Mouse (Mus musculus): ENCODE data around the gene Zc3h4.

Gene Zc3h4

GRCm38 (mm10) chr7:16426129-16426729 lies 25.5 kb downstream of the Zc3h4 start:
- no peak for DNase-seq (ENCODE audit: extremely low read depth, low read depth)

GRCm38 (mm10) chr7:16433352-16433971 lies 32.8 kb downstream of the Zc3h4 start:
- DNase-seq (ENCODE audit: extremely low read depth, low read depth): no peak

GRCm38 (mm10) chr7:16435088-16435487 lies 34.4 kb downstream of the Zc3h4 start:
- DNase-seq (ENCODE audit: extremely low read depth, low read depth): no peak

GRCm38 (mm10) chr7:16441241-16441640 lies 40.5 kb downstream of the Zc3h4 start:
- DNase-seq (ENCODE audit: extremely low read depth, low read depth): no peak

GRCm38 (mm10) chr7:16451656-16452055 lies 50.9 kb downstream of the Zc3h4 start:
- DNase-seq (ENCODE audit: extremely low read depth, low read depth): no peak

- DNase-seq (ENCODE audit: extremely low read depth, low read depth): peak; percentile 99
Observed at GRCm38 (mm10) chr7:16452587-16453073, 51.9 kb downstream of the Zc3h4 start, which contains the start of gene Tmem160. Gene Tmem160 (plus strand): TSS chr7:16452779.

GRCm38 (mm10) chr7:16453118-16453711 lies 52.5 kb downstream of the Zc3h4 start:
- peak; percentile 80 for DNase-seq (ENCODE audit: extremely low read depth, low read depth)

- no peak for DNase-seq (ENCODE audit: extremely low read depth, low read depth)
Observed at GRCm38 (mm10) chr7:16455016-16455415, 54.3 kb downstream of the Zc3h4 start.

GRCm38 (mm10) chr7:16456289-16456688 lies 55.6 kb downstream of the Zc3h4 start:
- no peak for DNase-seq (ENCODE audit: extremely low read depth, low read depth)

GRCm38 (mm10) chr7:16460566-16460965 lies 59.9 kb downstream of the Zc3h4 start:
- no peak for DNase-seq (ENCODE audit: extremely low read depth, low read depth)

- DNase-seq (ENCODE audit: extremely low read depth, low read depth): no peak
Observed at GRCm38 (mm10) chr7:16461151-16461550, 60.4 kb downstream of the Zc3h4 start.

GRCm38 (mm10) chr7:16461705-16462104 lies 61.0 kb downstream of the Zc3h4 start:
- DNase-seq (ENCODE audit: extremely low read depth, low read depth): no peak

GRCm38 (mm10) chr7:16463214-16463613 lies 62.5 kb downstream of the Zc3h4 start:
- DNase-seq (ENCODE audit: extremely low read depth, low read depth): peak; percentile 42

- no peak for DNase-seq (ENCODE audit: extremely low read depth, low read depth)
Observed at GRCm38 (mm10) chr7:16465160-16465559, 64.5 kb downstream of the Zc3h4 start.

GRCm38 (mm10) chr7:16465568-16465967 lies 64.9 kb downstream of the Zc3h4 start:
- DNase-seq (ENCODE audit: extremely low read depth, low read depth): no peak

GRCm38 (mm10) chr7:16466565-16466964 lies 65.9 kb downstream of the Zc3h4 start:
- DNase-seq (ENCODE audit: extremely low read depth, low read depth): peak; percentile 73

GRCm38 (mm10) chr7:16468115-16468514 lies 67.4 kb downstream of the Zc3h4 start:
- no peak for DNase-seq (ENCODE audit: extremely low read depth, low read depth)

GRCm38 (mm10) chr7:16471549-16471948 lies 70.8 kb downstream of the Zc3h4 start:
- DNase-seq (ENCODE audit: extremely low read depth, low read depth): no peak

GRCm38 (mm10) chr7:16472116-16472709 lies 71.5 kb downstream of the Zc3h4 start:
- no peak for DNase-seq (ENCODE audit: extremely low read depth, low read depth)

- no peak for DNase-seq (ENCODE audit: extremely low read depth, low read depth)
Observed at GRCm38 (mm10) chr7:16473847-16474246, 73.1 kb downstream of the Zc3h4 start.

- DNase-seq (ENCODE audit: extremely low read depth, low read depth): no peak
Observed at GRCm38 (mm10) chr7:16474445-16474844, 73.7 kb downstream of the Zc3h4 start.

GRCm38 (mm10) chr7:16475321-16475720 lies 74.6 kb downstream of the Zc3h4 start:
- DNase-seq (ENCODE audit: extremely low read depth, low read depth): no peak

Data from MEL-GATA-1-ER (cell line).